Mouse (Mus musculus): ENCODE data around the gene Akr1b8.
A peak's percentile ranks its signal among the peaks of the same experiment; 100 is the strongest.

GRCm38 (mm10) chr6:34316854-34317771 lies 36.8 kb upstream of the Akr1b8 start, which contains the start of gene Akr1b3:
- no peak for TF ChIP-seq MYOD1 (IDR thresholded peaks at IDR 0.05; ENCODE audit: control insufficient read depth, insufficient read length, low read depth)
- TF ChIP-seq CTCF (IDR thresholded peaks at IDR 0.05; ENCODE audit: control insufficient read depth, insufficient read depth, insufficient read length), result no peak
- TF ChIP-seq USF1 (IDR thresholded peaks at IDR 0.05; ENCODE audit: low read depth), result peak; percentile 78
- TF ChIP-seq MYOG (IDR thresholded peaks at IDR 0.05; ENCODE audit: control insufficient read depth, extremely low read depth, insufficient read length), result no peak
- no peak for TF ChIP-seq FOSL1 (IDR thresholded peaks at IDR 0.05; ENCODE audit: insufficient read depth, low read length, poor library complexity, severe bottlenecking)
- TF ChIP-seq CEBPB (IDR thresholded peaks at IDR 0.05; ENCODE audit: low read depth), result no peak

All from C2C12 (cell line).